Mouse (Mus musculus) granulocyte monocyte progenitor cell, adult 5-6 weeks (primary cell): Measurements from ENCODE around the gene Asrgl1. TPM values are rescaled to one million over a fixed set of nuclear protein-coding genes. Genes with fewer than 3 reads are reported as not detected.
"Not testable (repeated sequence)": the region's sequence is repeated elsewhere in the genome, so short reads cannot be mapped to it uniquely, and the experiment has no call there.

Experiments
- ATAC-seq: replicated peaks from 2 replicates; pipeline ENCODE4 v1.8.0; 2016; ENCODE audit warnings: mild to moderate bottlenecking, moderate TSS enrichment, inconsistent platforms; ENCODE audit not compliant: poor library complexity, severe bottlenecking
- total RNA-seq, 2 experiments: library from RNA; stranded (forward) in 1 of 2; stranded (reverse) in 1 of 2; fragments of 200-712, 200-1000 nt in 1 of 2; fragments of >200 nt in 1 of 2; fragmentation: Nextera tagmentation in 1 of 2; gene quantifications; 2 replicates each; pipeline ENCODE4 v1.2.3; 2014 to 2017

Gene Asrgl1
- total RNA-seq, 2 experiments from 2014 or later, result 30.5 to 32.6 TPM

DNA sequence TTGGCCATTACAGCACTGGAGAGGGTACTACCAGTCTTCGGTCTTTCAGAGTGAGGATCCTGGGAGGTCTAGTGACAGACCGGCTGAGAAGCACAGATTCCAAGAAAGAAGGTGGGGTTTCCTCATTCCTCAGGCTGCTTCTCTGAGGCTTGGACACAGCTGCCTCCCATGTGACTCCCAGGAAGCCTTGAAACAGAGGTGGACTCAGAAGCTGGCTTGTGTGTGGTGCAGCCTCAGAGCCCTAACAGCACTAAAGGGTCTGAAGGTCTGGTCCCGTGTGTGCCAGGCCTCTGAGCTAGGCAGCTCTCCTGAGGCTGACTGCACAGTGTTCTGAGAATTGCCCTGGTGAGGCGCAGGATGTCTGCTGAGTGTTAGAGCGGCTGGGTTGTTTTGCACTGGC is 29.3 kb downstream of the Asrgl1 start:
- ATAC-seq, result no peak

DNA sequence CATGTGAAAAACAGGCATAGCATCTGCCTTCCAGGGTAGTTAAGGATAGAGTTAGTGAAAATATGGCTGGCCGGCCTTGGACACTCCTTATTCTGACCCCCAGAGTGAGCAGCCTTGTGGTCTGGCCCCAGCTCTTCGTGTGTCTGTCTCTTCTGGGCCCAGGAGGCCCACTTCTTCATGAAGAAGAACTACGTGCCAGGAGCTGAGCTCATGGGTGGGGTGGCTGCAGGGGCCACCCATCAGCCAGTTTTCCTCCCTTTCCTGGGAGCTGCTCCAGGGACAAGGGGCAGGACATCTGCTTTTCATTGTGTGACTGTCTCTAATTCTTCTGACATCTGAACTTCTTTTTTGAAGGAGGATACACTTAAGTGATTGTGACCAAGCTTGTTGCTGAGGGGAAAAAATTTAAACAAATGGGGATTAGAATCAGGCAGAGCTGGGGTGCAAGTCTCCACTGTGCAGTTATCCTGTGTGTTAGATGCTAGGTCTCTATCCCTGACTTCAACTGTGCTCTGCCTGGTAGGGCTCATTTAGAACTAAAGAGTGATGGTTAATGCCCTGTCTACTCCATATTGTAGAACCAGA is 30.2 kb downstream of the Asrgl1 start:
- no peak for ATAC-seq

DNA sequence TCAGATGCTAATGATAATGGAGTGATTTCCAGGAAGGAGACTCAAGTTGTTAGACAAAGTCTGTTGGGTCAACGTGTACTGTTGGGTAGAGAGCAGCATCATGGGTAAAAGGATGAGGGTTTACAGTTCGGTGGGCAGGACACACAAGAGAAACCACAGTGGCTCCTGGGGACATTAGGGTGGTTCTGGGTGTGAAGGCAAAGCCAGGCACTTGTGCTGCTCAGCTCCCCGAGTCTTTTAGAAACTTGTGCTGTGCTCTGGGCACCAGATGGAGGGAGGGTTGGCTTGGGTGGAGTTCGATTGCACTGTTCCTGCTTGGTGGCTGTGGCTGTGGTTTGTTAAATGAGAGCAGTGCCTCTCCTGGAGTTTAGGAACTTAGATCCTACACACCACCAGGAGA is 31.4 kb downstream of the Asrgl1 start:
- ATAC-seq, result no peak

DNA sequence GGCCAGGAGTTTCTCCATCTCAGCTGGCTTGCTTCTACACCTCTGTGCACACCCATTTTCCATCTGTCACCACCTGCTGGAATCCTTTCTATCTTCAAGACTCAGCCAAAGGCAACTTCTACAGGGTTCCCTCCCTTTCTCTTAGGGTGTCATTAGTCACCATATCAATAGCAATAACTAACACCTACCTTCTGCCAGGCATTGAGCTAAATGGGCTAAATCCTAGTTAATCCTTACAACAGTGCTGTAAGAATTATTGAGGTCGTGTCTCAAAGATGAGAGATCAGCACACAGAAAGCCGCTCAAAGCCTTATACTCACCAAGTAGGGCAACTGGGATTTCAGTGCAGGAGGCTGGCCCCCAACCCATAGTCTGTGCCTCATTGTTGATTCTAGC is 34.4 kb downstream of the Asrgl1 start:
- ATAC-seq, result no peak

DNA sequence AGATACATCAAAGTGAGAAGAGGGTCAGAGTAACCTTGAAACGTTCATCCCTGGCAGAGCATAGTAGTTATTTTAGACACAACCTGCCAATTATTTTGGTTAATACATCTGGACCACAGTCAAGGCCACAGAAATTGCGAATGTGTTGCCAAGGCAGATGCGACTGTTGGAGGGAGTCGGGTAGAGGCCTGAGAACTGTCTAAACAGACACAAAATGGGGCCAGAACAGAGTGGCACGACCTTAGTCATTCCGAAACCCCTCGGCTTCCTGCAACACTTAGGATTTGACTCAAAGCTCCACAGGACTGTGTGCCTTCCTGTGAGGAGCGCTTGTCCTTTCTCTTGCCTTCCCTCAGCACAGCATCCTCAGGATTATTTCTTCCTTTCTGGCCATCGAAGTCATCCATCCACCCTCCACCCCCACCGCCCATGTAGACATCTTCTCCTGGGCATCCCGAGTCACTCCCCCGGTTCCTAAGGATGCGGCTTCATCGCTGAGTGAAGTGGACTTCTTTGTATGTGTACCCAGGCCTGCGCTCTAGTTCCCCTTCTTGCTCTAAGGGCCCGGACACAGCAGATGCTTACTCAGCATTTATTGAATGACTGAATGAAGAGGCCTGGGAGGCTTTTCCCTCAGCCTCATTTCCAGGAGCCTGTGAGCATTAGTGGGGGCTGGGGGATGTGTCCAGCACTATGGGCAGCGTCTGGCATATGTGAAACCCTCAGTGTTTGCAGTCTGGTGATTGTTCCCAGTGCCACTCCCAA is 35.0 kb downstream of the Asrgl1 start:
- 0 out of 2 replicates have a peak, but pooled peaks have one; percentile 27 for ATAC-seq

DNA sequence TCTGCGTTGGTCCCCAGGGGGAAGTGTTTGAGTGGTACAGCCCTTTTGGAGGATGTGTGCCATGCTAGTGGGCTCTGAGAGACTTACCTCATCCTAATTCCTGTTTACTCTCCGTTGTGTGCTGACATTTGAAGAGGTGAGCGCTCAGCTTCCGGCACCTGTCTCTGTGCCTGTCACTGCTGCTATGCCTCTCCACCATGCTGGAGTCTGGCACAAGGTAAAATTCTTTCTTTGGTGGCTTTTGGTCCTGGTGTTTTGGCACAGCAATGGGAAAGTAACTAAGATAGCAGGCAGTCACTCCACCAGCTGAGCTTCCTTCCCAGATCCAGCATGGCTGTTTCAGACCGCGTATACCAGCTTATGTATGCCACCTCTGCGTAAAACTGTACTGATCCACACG is 35.7 kb downstream of the Asrgl1 start:
- no peak for ATAC-seq

DNA sequence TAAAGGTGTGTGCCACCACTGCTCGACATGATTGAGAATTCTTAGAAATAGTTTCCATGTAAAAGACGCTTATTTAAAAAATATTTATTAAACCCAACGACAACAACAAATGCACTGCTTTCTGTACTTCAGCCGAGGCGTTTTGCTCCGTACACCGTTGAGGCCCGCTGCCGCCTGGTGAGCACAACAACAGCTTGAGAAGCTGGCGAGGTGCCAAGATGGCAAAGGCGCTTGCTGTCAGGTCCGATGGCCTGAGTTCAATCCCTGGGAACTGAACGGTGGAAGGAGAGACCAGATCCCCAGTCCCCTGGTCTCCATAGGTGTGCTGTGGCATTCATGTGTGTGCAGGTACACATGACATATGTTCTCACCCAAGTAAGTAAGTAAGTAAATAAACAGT is 38.0 kb downstream of the Asrgl1 start:
- no peak for ATAC-seq

- ATAC-seq, result no peak
These were observed 40.3 kb downstream of the Asrgl1 start for GRCm38 (mm10) chr19:9095111-9095510.

GRCm38 (mm10) chr19:9090709-9091108 is 44.7 kb downstream of the Asrgl1 start:
- no peak for ATAC-seq

DNA sequence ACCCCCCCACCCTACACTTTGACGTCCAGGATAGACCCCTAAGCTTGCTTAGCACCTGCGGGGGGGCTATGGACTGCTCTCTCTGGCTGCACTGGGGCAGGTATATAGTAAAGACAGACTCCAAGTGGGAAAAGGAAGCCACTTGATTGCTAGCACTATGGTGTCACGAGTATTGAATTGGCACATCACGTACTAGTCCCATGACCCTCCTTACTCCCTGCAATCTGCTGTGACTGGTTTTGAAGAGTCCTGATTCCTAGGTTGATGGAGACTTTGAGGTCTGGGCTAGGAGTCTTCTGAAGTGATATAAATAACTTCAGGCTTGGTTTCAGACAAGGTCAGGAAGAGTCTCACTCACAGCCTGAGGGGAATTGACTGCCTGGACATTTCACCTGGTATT is 45.2 kb downstream of the Asrgl1 start:
- no peak for ATAC-seq

GRCm38 (mm10) chr19:9087821-9088220 is 47.6 kb downstream of the Asrgl1 start, which contains the start of gene Scgb1a1:
Gene Scgb1a1, minus strand, starts transcription at chr19:9087958.
- ATAC-seq, result peak; percentile 50

GRCm38 (mm10) chr19:9083892-9084291 is 51.5 kb downstream of the Asrgl1 start:
- ATAC-seq, result not testable (repeated sequence)

GRCm38 (mm10) chr19:9083010-9083355 is 52.5 kb downstream of the Asrgl1 start:
- no peak for ATAC-seq

GRCm38 (mm10) chr19:9082191-9083009 is 53.0 kb downstream of the Asrgl1 start:
- ATAC-seq, result peak; percentile 99

- ATAC-seq, result no peak
These were observed 53.9 kb downstream of the Asrgl1 start for GRCm38 (mm10) chr19:9081311-9082190.

DNA sequence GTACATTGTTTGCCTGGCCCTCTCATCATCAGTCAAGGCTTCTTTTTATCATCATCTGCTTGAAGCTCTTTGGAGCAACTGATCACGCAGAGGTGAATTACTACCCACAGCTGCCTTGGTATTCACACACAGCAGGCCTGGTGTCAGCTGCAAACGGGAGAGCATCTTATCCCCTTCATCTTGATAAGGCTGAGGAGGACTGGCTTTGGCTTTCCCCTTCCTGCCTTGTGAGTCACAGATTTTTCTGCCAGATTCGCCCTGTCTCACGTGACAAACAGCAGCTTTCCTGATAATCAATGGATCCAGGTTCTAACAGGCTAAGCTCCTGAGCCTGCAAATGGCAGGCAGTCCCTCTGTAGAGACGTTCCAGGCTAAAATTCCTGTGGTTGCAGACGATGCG is 55.5 kb downstream of the Asrgl1 start:
- ATAC-seq, result no peak

DNA sequence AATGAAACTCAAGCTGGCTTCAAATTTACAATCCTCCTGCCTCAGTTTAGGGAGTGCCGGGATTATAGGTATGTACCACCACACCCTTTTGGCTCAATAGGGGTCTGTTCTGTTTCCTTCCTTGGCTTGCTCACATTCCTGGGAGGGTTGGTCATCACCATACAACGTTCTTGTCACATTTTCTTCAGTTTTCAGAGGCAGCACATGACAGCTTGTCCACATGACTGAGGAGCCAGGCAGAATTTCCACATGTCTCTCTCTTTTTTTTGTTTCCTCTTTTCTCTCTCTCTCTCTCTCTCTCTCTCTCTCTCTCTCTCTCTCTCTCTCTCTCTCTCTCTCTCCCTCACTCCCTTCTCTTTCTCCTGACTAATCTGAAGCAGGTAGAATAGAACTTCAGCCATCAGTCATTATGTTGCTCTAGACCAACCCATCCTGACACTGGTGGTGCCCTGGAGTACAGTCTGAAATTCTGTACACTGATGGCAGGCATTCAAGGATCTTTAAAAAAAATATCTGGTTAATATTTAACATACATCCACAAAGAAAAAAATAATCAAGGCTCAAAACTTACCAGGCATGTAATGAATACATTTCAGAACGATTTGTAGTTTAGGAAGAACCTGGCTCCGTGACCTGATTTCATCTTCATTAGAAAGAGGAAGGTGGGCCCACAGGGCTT is 58.3 kb downstream of the Asrgl1 start:
- ATAC-seq, result 0 out of 2 replicates have a peak, but pooled peaks have one; percentile 26

DNA sequence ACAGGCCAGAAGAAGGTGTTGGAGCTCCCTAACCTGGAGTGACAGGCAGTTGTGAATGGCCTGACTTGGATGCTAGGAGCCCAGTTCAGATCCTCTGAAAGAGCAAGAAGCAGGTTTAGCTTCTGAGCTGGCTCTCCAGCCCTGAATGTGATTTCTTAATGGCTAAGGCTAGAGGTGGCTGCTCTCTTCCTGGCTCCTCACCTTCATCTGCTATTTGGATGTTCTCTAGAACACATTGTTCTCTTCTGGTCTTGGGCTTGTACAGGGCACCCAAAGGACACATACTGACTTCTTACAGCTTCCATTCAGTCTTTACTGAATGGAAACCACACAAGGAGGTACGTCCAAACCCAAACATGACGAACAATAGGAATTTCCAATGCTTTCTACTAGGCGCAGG is 59.4 kb downstream of the Asrgl1 start:
- ATAC-seq, result no peak

DNA sequence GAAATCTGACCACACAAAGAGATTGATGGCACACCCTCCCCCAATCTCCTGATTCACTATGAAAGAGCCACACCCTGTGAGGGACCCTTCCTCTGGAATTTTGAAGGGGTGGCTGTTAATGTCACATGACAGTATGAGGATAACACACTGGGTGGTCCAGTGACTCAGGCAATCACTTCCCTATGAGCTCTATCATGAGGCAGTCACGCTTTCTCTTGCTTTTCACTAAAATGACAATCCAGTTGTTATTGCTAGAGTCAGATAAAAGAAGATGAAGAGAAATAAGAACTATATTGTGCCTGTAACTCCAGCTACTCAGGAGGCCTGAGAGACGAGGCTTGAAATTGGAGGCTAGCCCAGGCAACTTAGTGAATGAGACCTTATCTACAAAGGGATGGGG is 59.9 kb downstream of the Asrgl1 start:
- no peak for ATAC-seq

GRCm38 (mm10) chr19:9074424-9074823 is 61.0 kb downstream of the Asrgl1 start:
- ATAC-seq, result peak; percentile 3; the same call in 1 of the 2 replicates
